Mouse (Mus musculus) ES-CJ7 (cell line): ENCODE results near the gene Tubg1.
A peak's percentile ranks its signal among the peaks of the same experiment; 100 is the strongest.

Experiments used
- DNase-seq: peaks from one replicate; pipeline ENCODE4 v3.0.0; 2011; ENCODE audit warnings: low read depth, low spot score

Tubg1 gene

DNA sequence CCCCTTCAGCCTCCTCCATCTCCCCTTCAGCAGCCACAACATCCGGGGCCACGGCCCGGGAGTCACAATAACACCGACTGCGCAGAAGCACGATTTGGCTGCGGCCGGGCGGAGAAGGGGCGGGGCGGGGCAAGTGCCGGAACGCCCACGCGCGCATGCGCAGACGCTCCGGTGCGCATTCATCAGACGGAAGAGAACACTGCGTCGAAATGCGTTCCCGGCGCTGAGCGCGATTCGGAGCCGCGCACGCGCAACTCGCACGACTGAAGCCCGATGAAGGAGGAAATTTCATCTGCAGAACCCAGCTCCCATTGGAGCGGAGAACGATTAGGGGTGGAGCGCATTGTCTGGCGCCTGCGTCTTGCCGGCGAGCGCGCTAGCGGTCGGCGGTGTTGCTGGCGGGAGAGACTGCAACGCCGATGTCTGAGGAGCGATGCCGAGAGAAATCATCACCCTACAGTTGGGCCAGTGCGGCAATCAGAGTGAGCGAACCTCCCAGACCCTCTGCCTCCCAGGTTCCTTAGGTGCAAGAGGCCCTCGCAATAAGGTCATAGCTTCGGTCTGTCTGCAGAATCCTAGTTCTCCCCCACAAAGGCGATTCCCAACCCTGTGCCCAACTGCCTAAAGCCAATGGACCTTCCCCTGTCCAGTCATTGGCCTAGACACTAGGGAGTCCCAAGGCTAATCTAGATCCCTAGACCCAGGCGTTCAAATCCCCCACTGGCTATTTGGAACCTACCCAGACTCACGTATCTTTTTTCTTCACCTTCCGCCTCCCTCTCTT, at the start of gene Tubg1, which contains the start of gene Retreg3:
TSS of gene Tubg1 (plus strand) at position 178 of the 784 bp plus-strand sequence.
TSS of gene Retreg3 (minus strand) at position 133 of the 784 bp plus-strand sequence.
- DNase-seq: peak; percentile 100

GRCm38 (mm10) chr11:101070189-101070527, 49.6 kb upstream of the Tubg1 start:
- DNase-seq: no peak

GRCm38 (mm10) chr11:101070987-101071386, 48.8 kb upstream of the Tubg1 start:
- no peak for DNase-seq

GRCm38 (mm10) chr11:101071810-101072428, 47.8 kb upstream of the Tubg1 start:
- no peak for DNase-seq

DNA sequence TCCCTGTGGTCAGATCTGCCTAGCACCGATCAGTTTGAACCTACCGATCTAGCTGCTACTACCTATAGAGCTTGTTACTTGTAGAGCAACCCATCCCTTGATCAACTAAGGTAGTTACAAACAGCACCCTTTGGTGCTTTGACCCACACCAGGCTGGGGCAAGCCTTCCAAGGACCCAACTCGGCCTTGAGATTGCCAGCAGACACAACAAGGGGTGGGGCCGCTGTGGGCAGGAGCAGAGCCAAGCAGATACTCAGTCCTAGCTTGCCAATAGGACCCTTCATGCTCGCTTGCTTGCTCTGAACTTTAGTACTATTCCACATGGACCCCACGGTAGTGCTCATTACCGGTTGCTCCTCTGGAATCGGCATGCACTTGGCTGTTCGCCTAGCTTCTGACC, 41.6 kb upstream of the Tubg1 start, which contains the start of gene Hsd17b1:
TSS of gene Hsd17b1 (plus strand) at position 291 of the 400 bp plus-strand sequence.
- DNase-seq: no peak

DNA sequence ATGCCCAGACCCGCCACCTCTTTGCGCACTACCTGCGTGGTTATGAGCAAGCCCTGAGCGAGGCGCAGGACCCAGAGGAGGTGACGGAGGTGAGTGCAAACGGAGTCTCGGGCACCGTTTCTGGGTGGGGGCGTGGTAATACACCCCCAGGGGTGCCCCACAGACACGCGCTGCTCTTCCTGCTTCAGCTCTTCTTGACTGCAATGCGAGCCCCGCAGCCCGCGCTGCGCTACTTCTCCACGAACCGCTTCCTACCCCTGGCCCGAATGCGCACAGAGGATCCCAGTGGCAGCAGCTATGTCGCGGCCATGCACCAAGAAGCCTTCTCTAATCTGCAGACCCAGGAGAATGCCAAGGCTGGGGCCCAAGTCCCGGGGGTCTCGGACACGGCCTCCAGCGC, 40.0 kb upstream of the Tubg1 start:
- DNase-seq: peak; percentile 46

GRCm38 (mm10) chr11:101080421-101080820, 39.3 kb upstream of the Tubg1 start:
- no peak for DNase-seq

DNA sequence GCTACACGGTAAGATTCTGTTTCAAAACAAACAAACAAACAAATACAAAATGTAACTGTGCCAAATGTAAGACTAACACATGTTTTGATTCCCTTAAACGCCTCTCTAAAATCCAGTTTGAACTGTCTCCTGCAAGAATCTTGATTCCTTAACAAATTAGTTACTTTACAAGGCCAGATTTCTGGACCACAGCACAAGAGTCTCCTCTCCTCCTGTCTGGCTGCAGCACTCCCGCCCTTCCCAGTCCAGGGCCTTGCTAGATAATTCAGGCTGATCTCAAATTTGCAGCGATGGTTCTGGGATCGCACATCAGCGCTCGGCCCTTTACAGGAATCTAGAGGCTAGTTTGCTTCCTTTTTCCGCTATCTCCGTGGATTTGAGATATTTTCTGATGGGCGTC, 38.1 kb upstream of the Tubg1 start:
- no peak for DNase-seq

- DNase-seq: peak; percentile 93
Measured at GRCm38 (mm10) chr11:101082208-101083082, 37.3 kb upstream of the Tubg1 start, which contains the start of gene Coasy. Gene Coasy (plus strand): TSS chr11:101082565.

DNA sequence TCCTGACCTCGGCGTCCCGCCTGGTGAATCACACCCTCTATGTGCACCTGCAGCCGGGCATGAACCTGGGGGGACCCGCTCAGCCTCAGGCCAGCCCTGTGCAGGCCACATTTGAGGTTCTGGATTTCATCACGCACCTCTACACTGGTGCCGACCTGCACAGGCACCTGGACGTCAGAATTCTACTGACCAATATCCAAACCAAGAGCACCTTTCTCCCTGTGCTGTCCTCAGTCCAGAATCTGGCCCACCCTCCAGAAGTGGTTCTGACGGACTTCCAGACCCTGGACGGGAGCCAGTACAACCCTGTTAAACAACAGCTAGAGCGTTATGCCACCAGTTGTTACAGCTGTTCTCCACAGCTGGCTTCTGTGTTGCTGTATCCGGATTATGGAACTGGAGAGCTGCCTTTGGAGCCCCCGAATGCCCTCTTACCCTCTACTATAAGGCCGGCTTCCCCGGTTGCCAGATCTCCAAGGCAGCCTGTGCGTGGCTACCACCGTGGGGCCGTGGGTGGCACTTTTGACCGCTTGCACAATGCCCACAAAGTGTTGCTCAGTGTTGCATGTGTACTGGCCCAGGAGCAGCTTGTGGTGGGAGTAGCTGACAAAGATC, 36.5 kb upstream of the Tubg1 start:
- no peak for DNase-seq

DNA sequence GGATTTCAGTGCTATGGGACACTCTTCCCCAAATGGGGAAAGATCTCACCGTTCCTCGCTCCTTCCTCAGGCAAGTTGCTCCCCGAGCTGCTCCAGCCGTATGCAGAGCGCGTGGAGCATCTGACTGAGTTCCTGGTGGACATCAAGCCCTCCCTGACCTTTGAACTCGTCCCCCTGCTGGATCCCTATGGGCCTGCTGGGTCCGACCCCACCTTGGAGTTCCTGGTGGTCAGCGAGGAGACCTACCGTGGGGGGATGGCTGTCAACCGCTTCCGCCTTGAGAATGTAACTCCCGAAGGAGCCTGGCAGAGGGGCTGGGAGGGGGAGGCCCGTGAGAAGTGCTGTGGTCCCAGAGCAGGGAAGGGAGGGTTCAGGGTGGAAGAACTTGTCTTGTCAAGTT, 35.5 kb upstream of the Tubg1 start:
- no peak for DNase-seq

- DNase-seq: no peak
Measured at GRCm38 (mm10) chr11:101084811-101085210, 34.9 kb upstream of the Tubg1 start.

- no peak for DNase-seq
Measured at GRCm38 (mm10) chr11:101085617-101086322, 34.0 kb upstream of the Tubg1 start.

DNA sequence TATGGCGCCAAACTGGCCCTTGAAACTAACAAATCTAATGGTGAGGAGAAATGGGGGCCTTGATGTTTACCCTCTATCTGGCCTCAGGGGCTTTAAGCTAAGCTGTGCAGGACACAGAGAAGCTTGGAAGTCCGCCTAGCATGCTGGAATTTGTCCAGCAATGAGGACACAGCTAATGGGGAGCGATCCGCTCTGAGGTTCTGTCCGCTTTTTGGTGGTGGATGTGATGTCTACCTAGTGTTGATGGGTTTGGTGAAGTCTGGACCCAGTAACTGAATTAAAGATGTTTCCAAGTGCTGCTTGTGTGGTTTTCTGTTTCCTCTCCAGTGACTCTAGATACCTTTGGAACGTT, 33.4 kb upstream of the Tubg1 start:
- DNase-seq: no peak

- DNase-seq: peak; percentile 95
Measured at GRCm38 (mm10) chr11:101086756-101087681, 32.7 kb upstream of the Tubg1 start, which contains the start of gene Mlx. Gene Mlx (plus strand): TSS chr11:101087277.

GRCm38 (mm10) chr11:101087682-101088055, 32.1 kb upstream of the Tubg1 start:
- DNase-seq: no peak

GRCm38 (mm10) chr11:101089931-101090330, 29.8 kb upstream of the Tubg1 start:
- no peak for DNase-seq

DNA sequence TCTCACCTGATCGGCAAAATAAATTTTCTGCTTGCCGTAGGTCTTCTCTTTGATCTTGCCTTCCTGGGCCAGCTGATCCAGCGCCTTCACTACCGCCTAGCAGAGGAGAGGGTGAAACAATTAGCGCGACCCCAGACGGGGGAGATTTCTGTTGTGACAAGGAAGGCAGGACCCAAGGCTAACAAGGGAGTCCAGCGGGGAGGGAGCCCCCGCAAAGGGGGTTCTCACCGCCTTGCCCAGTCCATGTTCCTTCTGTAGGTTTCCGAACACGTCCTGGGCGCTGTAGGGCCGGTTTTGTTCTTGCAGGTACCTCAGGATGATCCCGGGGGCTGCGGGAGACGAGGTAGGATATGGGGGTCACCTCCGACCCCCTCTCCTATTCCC, 24.8 kb upstream of the Tubg1 start:
- no peak for DNase-seq

GRCm38 (mm10) chr11:101095314-101096024, 24.3 kb upstream of the Tubg1 start, which contains the start of gene Psmc3ip:
Gene Psmc3ip (minus strand): TSS chr11:101095436.
- peak; percentile 93 for DNase-seq
